Mouse (Mus musculus) gastrocnemius, adult 2 months (tissue): ENCODE measurements at regions not wholly inside any gene's neighbourhood (a gene's known extent, or its start where the extent isn't known, plus 50 kb on each side); places are given as distances from the start of the nearest gene placed in this dataset.
"Not testable (repeated sequence)": the region's sequence is repeated elsewhere in the genome, so short reads cannot be mapped to it uniquely, and the experiment has no call there.

Source experiments
- DNase-seq: peaks from one replicate; pipeline ENCODE4 v3.0.0; 2022
- H3K27ac ChIP-seq: fragments of 200-600 bp; 2 replicates; pipeline ENCODE4 v1.8.1; 2022; ENCODE audit warnings: mild to moderate bottlenecking
- H3K4me3 ChIP-seq: fragments of 200-600 bp; 2 replicates; pipeline ENCODE4 v1.8.1; 2022; ENCODE audit warnings: mild to moderate bottlenecking, moderate library complexity
- CTCF ChIP-seq: fragments of 200-600 bp; IDR thresholded peaks from 2 replicates; pipeline ENCODE4 v1.8.1; 2022; ENCODE audit warnings: antibody characterized with exemption, mild to moderate bottlenecking, moderate library complexity
- intact Hi-C: fragments of 180-260 bp; cut with DNase I; formaldehyde crosslinking; loops from one replicate; pipeline ENCODE4 v1.15.1; 2025

GRCm38 (mm10) chr14:53487611-53488010 is 766.3 kb downstream of the Dad1 start:
- H3K27ac ChIP-seq, H3K4me3 ChIP-seq, intact Hi-C loops, DNase-seq: not testable (repeated sequence)
- TF ChIP-seq CTCF = peak; percentile 18; the same call in 1 of the 2 replicates

GRCm38 (mm10) chr14:53474170-53474569 is 779.7 kb downstream of the Dad1 start:
- intact Hi-C loops, H3K27ac ChIP-seq, DNase-seq, H3K4me3 ChIP-seq: not testable (repeated sequence)

DNA sequence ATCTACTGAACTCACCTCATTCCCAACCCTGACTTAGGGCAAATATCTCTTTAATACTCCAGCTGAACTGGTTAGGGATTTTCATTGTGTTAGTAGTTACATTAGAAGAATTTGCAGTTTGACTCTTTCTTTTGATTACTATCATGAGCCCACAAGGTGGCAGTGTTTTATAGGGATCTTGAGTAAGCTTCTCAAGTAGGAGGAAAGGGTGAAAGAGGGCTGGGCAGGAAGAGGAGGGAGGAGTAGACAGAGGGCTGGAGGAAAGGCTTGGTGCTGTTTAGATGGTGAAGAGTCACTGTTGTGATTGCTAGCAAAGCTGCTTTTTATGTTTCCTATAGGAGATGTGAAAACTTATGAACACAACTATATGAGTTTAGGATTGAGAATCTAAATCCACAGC is 793.1 kb downstream of the Dad1 start:
- intact Hi-C loops, DNase-seq: not testable (repeated sequence)

GRCm38 (mm10) chr14:53454001-53454400 is 799.9 kb downstream of the Dad1 start:
- no peak for DNase-seq
- Histone ChIP-seq H3K4me3 (no peak overlapping the region), H3K27ac (no peak overlapping the region)
- intact Hi-C loops = no loop called here
- no peak for TF ChIP-seq CTCF

More for the DNA sequence above, 793.1 kb downstream of the Dad1 start:
- not testable (repeated sequence) for H3K4me3 ChIP-seq, H3K27ac ChIP-seq

GRCm38 (mm10) chr14:53439643-53440042 is 814.3 kb downstream of the Dad1 start:
- H3K27ac ChIP-seq, intact Hi-C loops, DNase-seq, H3K4me3 ChIP-seq: not testable (repeated sequence)

DNA sequence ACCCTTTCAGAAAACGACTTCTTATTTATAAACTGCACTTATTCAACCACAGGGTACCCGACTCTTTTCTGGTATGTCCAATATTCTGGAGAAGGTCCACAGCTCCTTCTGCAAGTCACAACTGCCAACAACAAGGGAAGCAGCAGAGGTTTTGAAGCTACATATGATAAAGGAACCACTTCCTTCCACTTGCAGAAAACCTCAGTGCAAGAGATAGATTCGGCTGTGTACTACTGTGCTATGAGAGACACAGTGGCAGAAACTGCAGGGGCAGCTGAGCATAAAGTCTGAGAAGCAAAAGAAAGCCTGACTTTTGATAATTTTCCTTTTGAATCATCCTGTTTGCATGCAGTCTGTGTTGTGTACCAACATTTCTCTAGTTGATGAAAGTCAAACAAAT is 823.8 kb downstream of the Dad1 start:
- intact Hi-C loops, H3K4me3 ChIP-seq: not testable (repeated sequence)

GRCm38 (mm10) chr14:53428447-53428846 is 825.5 kb downstream of the Dad1 start:
- DNase-seq, intact Hi-C loops, H3K27ac ChIP-seq, H3K4me3 ChIP-seq: not testable (repeated sequence)

More for the DNA sequence above, 823.8 kb downstream of the Dad1 start:
- not testable (repeated sequence) for DNase-seq, H3K27ac ChIP-seq

DNA sequence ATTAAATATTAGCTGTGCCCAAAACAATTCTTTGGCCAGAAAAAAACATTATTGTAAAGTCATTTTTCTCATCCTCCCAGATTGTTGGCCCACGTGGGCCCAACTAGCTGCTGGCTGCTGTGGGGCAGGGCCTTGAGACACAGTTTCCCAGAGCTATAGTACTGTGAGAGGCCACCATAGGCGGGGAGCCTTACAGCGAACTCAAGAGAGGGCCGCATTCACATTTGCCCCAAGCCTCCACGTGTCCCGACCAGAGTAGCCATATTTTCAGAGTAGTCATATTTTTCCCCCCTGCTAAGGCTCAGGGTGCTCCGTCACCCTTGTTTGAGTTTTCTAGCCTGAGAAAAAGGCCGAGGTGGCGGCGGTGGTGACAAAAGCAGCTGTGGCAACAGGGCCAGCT is 826.3 kb downstream of the Dad1 start:
- DNase-seq, intact Hi-C loops, H3K27ac ChIP-seq, H3K4me3 ChIP-seq: not testable (repeated sequence)

DNA sequence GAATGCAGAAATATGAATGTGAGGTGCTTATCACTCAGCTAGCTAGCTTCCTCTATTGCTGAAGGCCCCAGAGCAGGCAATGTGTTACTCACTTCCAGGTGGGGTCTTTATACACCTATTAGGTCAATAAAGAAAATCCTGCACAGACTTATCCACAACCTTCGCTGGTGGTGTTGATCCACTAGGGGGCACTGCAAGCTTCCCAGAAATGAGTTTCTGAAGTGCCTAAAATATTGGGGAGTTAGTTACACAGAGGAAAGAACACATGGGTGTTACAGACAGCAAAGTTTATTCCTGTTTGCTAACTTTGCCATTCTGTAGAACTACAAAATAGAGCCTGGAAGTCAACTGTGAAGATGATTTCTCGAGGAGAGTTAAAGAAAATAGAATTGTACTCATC is 836.9 kb downstream of the Dad1 start:
- intact Hi-C loops, DNase-seq, H3K4me3 ChIP-seq: not testable (repeated sequence)

GRCm38 (mm10) chr14:53407500-53408227 is 846.2 kb downstream of the Dad1 start:
- H3K4me3 ChIP-seq, intact Hi-C loops, DNase-seq, H3K27ac ChIP-seq: not testable (repeated sequence)

More for the DNA sequence above, 836.9 kb downstream of the Dad1 start:
- H3K27ac ChIP-seq = not testable (repeated sequence)

GRCm38 (mm10) chr14:53390307-53390706 is 863.6 kb downstream of the Dad1 start:
- intact Hi-C loops, H3K4me3 ChIP-seq, H3K27ac ChIP-seq, DNase-seq: not testable (repeated sequence)

GRCm38 (mm10) chr14:53374591-53374990 is 879.0 kb upstream of the Olfr1507 start:
- intact Hi-C loops, H3K27ac ChIP-seq, DNase-seq, H3K4me3 ChIP-seq: not testable (repeated sequence)

GRCm38 (mm10) chr14:53373777-53374468 is 878.4 kb upstream of the Olfr1507 start:
- intact Hi-C loops, H3K27ac ChIP-seq, DNase-seq, H3K4me3 ChIP-seq: not testable (repeated sequence)

GRCm38 (mm10) chr14:53369776-53370175 is 874.2 kb upstream of the Olfr1507 start:
- intact Hi-C loops = no loop called here
- H3K4me3 ChIP-seq = no peak overlapping the region
- DNase-seq = no peak
- no peak overlapping the region for H3K27ac ChIP-seq
- no peak for TF ChIP-seq CTCF

- intact Hi-C loops, H3K4me3 ChIP-seq, DNase-seq, H3K27ac ChIP-seq: not testable (repeated sequence)
These were observed 871.9 kb upstream of the Olfr1507 start for GRCm38 (mm10) chr14:53367420-53367819.

- H3K27ac ChIP-seq, intact Hi-C loops, DNase-seq, H3K4me3 ChIP-seq: not testable (repeated sequence)
These were observed 868.4 kb upstream of the Olfr1507 start for GRCm38 (mm10) chr14:53363995-53364394.

GRCm38 (mm10) chr14:53362054-53362453 is 866.5 kb upstream of the Olfr1507 start:
- DNase-seq, H3K4me3 ChIP-seq, intact Hi-C loops, H3K27ac ChIP-seq: not testable (repeated sequence)

GRCm38 (mm10) chr14:53357498-53357897 is 861.9 kb upstream of the Olfr1507 start:
- H3K4me3 ChIP-seq, H3K27ac ChIP-seq, DNase-seq, intact Hi-C loops: not testable (repeated sequence)
